Comparison of ENCODE assay signal across 10 mouse cellular contexts in the genomic region with DNA sequence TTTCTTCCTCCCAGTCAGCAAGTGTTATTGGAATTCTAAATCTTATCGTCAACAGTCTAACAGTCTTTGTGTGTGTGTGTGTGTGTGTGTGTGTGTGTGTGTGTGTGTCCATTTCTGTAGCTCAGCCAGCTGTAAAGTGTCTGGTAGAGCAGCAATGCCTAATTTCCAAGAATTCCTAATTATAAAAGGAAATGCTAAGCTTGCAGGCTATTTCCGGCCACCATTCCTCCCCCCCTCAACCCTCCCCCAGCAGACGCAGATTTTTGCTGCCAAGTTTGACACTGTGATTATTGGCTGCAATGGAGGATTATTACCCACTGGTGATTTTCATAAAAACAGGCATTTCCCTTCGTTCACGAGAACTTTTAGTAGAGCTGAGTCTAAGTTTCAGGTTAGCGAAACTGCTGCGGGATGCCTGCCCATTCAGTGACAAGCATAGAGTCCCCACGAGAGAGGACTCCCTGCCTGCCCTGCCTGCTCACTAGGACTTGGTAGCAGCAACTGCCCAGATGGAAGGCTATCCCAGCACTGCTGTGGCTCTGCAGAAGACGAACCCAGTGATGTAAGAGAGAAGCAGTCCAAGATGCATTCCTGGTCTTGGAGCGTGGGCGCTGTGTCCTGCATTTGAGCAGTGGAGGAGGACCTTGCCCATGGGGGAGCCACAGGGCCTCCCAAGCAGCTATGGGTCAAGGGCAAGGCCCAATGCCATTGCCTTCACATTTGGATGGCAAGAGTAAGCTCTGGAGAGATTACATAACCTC. TPM values are rescaled to one million over a fixed set of nuclear protein-coding genes. Genes with fewer than 3 reads are reported as not detected.
A peak's percentile ranks its signal among the peaks of the same experiment; 100 is the strongest.
DNase-seq lines count a peak whose midpoint lies in the region; ATAC-seq and TF ChIP-seq lines count a peak whose summit lies in the region.
"Had no signal": no experiment of that assay in that cellular context is flagged by ENCODE, and none has a peak within 500 bp of the region (broad histone marks: within the 10 kb centered on the region; RNA-seq: fewer than 3 reads in every experiment).

No protein-coding gene starts in this region.

- ATAC-seq in lung, postnatal 0 days, result peak; percentile 85
- no peak for ATAC-seq in midbrain, embryonic 15.5 days (replicated peaks)

- peak; percentile 36; the same call in 1 of the 2 replicates for TF ChIP-seq EP300 in lung, postnatal 0 days (IDR thresholded peaks at IDR 0.05)

- H3K27me3 ChIP-seq in heart, embryonic 10.5 days (ENCODE audit: insufficient read depth, poor library complexity, severe bottlenecking), result no peaks in the 10 kb centered on the region
- H3K27me3 ChIP-seq in lung, postnatal 0 days (replicated peaks; ENCODE audit: insufficient read depth, low read length), result no peaks in the 10 kb centered on the region
- H3K27me3 ChIP-seq in midbrain, embryonic 15.5 days (replicated peaks), result no peaks in the 10 kb centered on the region
- H3K27me3 ChIP-seq: midbrain, embryonic 12.5 days had no signal

- TF ChIP-seq CTCF in lung, postnatal 0 days (IDR thresholded peaks at IDR 0.05), result no peak

- DNase-seq in heart, adult 11 months, result peak; percentile 96
- no peak for DNase-seq in heart, embryonic 10.5 days (ENCODE audit: low spot score)
- DNase-seq in heart, postnatal 36 days, result peak; percentile 29 to 45
- DNase-seq in lung, postnatal 0 days (ENCODE audit: low spot score), result peak; percentile 75
- DNase-seq in embryo, embryonic 10.5 days (ENCODE audit: low spot score), result no peak
- no peak for DNase-seq in right cerebral cortex, postnatal 25 days

- H3K4me2 ChIP-seq in lung, postnatal 0 days (replicated peaks; ENCODE audit: low read depth, low read length), result no peak overlapping the region
- no peak overlapping the region for H3K4me2 ChIP-seq in midbrain, embryonic 15.5 days
- H3K4me2 ChIP-seq: midbrain, embryonic 12.5 days had no signal

- no peaks in the 10 kb centered on the region for H3K9me3 ChIP-seq in heart, embryonic 10.5 days
- H3K9me3 ChIP-seq in lung, postnatal 0 days (ENCODE audit: low read length), result no peaks in the 10 kb centered on the region
- H3K9me3 ChIP-seq in midbrain, embryonic 15.5 days, result no peaks in the 10 kb centered on the region
- H3K9me3 ChIP-seq: midbrain, embryonic 12.5 days had no signal

- H3K27ac ChIP-seq in heart, embryonic 10.5 days, result no peak overlapping the region
- H3K27ac ChIP-seq in brown adipose tissue, adult 24 weeks (replicated peaks; ENCODE audit: low read depth, low read length), result peak overlapping the region; percentile 22; the same call in 1 of the 2 replicates
- peak overlapping the region; percentile 72 for H3K27ac ChIP-seq in lung, postnatal 0 days (ENCODE audit: low read length)
- H3K27ac ChIP-seq in midbrain, embryonic 15.5 days, result no peak overlapping the region
- H3K27ac ChIP-seq: midbrain, embryonic 12.5 days had no signal

- intact Hi-C loops in heart, postnatal 36 days (cut with DNase I), result loop anchor here (10.0 kb wide), 1 partner anchor 116 kb away; no protein-coding TSS in a partner anchor

- H3K9ac ChIP-seq in lung, postnatal 0 days (replicated peaks; ENCODE audit: low read depth), result no peak overlapping the region
- no peak overlapping the region for H3K9ac ChIP-seq in midbrain, embryonic 15.5 days
- H3K9ac ChIP-seq: midbrain, embryonic 12.5 days had no signal

- no peaks in the 10 kb centered on the region for H3K4me1 ChIP-seq in heart, embryonic 10.5 days
- peaks cover 2% of the 10 kb centered on the region; the same call in 1 of the 2 replicates for H3K4me1 ChIP-seq in brown adipose tissue, adult 24 weeks (ENCODE audit: control insufficient read depth, insufficient read depth, insufficient read length, low read length)
- no peaks in the 10 kb centered on the region for H3K4me1 ChIP-seq in lung, postnatal 0 days (ENCODE audit: insufficient read depth, low read depth, low read length)
- H3K4me1 ChIP-seq in midbrain, embryonic 15.5 days, result 0 out of 2 replicates have a peak, but pooled peaks cover 5% of the 10 kb centered on the region

- no peak overlapping the region for H3K4me3 ChIP-seq in heart, embryonic 10.5 days
- no peak overlapping the region; the same call in 1 of the 2 replicates for H3K4me3 ChIP-seq in brown adipose tissue, adult 24 weeks (ENCODE audit: insufficient read depth, low read depth, low read length)
- peak overlapping the region; percentile 12; the same call in 1 of the 2 replicates for H3K4me3 ChIP-seq in lung, postnatal 0 days (ENCODE audit: low read depth, low read length)
- no peak overlapping the region for H3K4me3 ChIP-seq in midbrain, embryonic 15.5 days
- H3K4me3 ChIP-seq: midbrain, embryonic 12.5 days had no signal

- WGBS in heart, embryonic 10.5 days, result 86% methylated on average over 11 of the region's 11 CpGs
- 53% methylated on average over 11 of the region's 11 CpGs for WGBS in lung, postnatal 0 days
- WGBS in midbrain, embryonic 15.5 days, result 71% methylated on average over 11 of the region's 11 CpGs

- H3K36me3 ChIP-seq in heart, embryonic 10.5 days, result peaks cover 6% of the 10 kb centered on the region
- no peaks in the 10 kb centered on the region; the same call in 1 of the 2 replicates for H3K36me3 ChIP-seq in lung, postnatal 0 days (ENCODE audit: insufficient read depth, low read length)
- no peaks in the 10 kb centered on the region for H3K36me3 ChIP-seq in midbrain, embryonic 15.5 days (replicated peaks)
- H3K36me3 ChIP-seq: midbrain, embryonic 12.5 days had no signal

RNA-seq across cellular contexts. Expression of gene Tmem156, which starts 52.9 kb away (rescaled TPM):
- 0.12 and 0.13 TPM in 2 replicates for polyA plus RNA-seq in heart, embryonic 10.5 days (2016; fragmentation: Nextera tagmentation; extraction: Ambion mirVana)
- polyA plus RNA-seq in brown adipose tissue, adult 24 weeks (2012; ENCODE audit: insufficient read depth, insufficient read length, missing spikeins), result not detected in 2 replicates
- under 1 TPM in 1 of 2 experiments, not detected in 1; 0.30 TPM for total RNA-seq in heart, postnatal 36 days (2021)
- polyA plus RNA-seq in lung, postnatal 0 days (2015; fragmentation: Nextera tagmentation; extraction: Ambion mirVana), result 1.9 TPM in 2 replicates
- polyA plus RNA-seq in midbrain, embryonic 15.5 days (2015; fragmentation: Nextera tagmentation; extraction: Ambion mirVana), result 0.11 and 0.22 TPM in 2 replicates
- total RNA-seq: gastrocnemius, postnatal 36 days had no signal

Comparison
In these comparisons a context has a peak if more than half of its experiments do, and no peak if none do; other contexts are left out.
1. DNase-seq: peak in heart, adult 11 months (single experiment), heart, postnatal 36 days (2 of 2) and lung, postnatal 0 days (single experiment); none in heart, embryonic 10.5 days (single experiment), embryo, embryonic 10.5 days (single experiment) and right cerebral cortex, postnatal 25 days (single experiment).
2. H3K27ac ChIP-seq: peak in brown adipose tissue, adult 24 weeks (single experiment) and lung, postnatal 0 days (single experiment); none in heart, embryonic 10.5 days (single experiment) and midbrain, embryonic 15.5 days (single experiment).